Mouse (Mus musculus): Measurements from ENCODE around the gene 1700013F07Rik.

DNA sequence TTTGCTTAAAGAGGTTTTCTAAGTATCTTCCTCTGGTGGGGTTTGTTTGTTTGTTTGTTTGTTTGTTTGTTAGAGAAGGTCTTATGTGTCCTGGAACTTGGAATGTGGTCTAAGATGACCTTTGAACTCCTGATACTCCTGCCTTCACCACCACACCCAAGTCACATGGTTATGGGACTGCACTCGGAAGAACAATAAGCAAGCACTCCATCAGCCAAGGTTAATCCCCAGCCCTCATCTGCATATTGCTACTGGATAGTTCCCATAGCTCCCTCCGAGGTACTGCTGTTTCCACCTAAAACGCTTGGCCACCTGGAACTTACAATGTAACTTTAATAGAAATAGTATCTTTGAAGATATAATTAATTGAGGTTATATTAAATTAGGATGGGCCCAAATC is 20.5 kb upstream of the 1700013F07Rik start:
- no peak for TF ChIP-seq POLR2A (IDR thresholded peaks at IDR 0.05; ENCODE audit: low read depth, low read length)
- no peak for TF ChIP-seq CTCF (conservative IDR thresholded peaks at IDR 0.05; ENCODE audit: insufficient read depth, insufficient read length, low read depth, low read length)

All from kidney, adult 2 months (tissue).